Mouse (Mus musculus) left cerebral cortex, postnatal 25 days (tissue): Measurements from ENCODE around the gene Slc2a1. TPM values are rescaled to one million over a fixed set of nuclear protein-coding genes. Genes with fewer than 3 reads are reported as not detected.

Experiments used
- DNase-seq, 2 experiments: peaks; one replicate each; pipeline ENCODE4 v3.0.0; 2022; ENCODE audit warnings: low spot score in 2 of 2, mixed read lengths in 1 of 2
- intact Hi-C: fragments of 180-260 bp; cut with DNase I; formaldehyde crosslinking; loops from one replicate; pipeline ENCODE4 v1.15.1; 2025
- total RNA-seq, 2 experiments: library from RNA; stranded (reverse); gene quantifications; 2 replicates each; pipeline ENCODE4 v1.2.3; 2021

Slc2a1 gene
- total RNA-seq, 2 experiments from 2014 or later, result 95.0 to 111 TPM

DNA sequence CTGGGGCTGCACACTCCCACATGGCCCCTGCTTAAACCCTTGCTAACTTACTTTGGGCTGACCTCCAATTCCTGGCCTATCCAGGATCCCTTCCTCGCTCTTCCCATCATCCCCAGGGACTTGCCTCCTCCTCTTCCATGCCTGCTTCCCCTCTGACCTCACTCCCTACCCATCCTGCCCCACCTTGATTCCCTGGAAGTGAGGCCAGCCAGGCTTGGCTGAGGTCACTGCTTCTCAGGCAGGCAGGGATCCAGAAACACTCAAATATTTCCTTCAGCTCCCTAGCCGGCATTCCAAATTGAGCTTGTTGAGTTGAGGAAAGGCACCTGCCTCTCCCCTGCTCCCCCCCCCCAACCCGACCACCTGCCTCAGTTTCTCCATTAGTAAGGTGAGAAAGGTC is 12.1 kb upstream of the Slc2a1 start:
- intact Hi-C loops, result loop anchor here (1.0 kb wide), 1 partner anchor 52 kb away; no protein-coding TSS in a partner anchor
- no peak for DNase-seq

- intact Hi-C loops, result no loop called here
- no peak for DNase-seq
Measured at GRCm38 (mm10) chr4:119097421-119097820, 11.1 kb upstream of the Slc2a1 start.

DNA sequence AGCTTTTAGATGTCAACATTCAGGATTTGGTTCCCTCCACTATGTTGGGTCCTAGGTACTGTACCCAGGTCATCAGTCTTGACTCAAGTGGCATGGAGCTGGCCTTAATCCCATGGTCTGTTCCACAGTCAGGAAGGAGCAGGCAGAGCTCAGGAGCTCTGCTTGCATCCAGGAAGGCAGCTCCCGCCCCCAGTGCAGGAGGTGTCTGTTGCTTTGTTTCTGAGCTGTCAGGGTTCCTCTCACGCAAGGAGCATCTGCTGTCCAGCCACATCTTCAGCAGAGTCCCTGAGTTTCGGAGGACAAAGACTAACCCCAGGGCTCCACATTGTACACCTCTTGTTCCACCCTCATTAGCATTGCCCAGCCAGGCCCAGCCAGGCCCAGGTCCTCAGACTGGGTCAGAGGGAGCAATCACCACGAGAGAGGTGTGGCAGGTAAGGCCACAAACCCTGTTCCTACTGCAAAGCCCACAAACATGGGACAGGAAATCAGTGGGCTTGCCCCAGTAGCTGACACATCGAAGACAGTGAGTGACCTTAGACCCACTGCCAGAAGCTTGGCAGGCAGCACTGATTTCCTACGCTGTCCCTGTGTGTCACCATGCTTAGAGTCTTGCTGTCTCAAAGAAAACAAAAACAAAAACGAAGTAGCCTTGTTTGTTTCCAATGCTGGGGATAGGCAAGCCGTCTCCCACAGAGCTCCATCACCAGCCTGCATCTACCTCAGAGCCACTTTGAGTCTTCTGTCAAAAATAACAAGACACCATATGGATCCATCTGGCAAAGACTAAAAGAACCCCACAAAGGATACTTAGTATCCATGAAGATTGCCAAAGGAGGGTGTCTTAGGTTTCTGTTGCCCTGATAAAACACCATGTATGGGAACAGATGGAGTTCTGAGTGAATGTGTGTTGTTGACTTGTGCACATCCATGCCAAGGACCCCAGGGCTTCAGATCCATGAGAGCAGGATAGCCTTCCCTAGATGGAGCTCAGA is 10.0 kb upstream of the Slc2a1 start:
- DNase-seq, result peak in 1 of 2 experiments; percentile 78
- intact Hi-C loops, result no loop called here

DNA sequence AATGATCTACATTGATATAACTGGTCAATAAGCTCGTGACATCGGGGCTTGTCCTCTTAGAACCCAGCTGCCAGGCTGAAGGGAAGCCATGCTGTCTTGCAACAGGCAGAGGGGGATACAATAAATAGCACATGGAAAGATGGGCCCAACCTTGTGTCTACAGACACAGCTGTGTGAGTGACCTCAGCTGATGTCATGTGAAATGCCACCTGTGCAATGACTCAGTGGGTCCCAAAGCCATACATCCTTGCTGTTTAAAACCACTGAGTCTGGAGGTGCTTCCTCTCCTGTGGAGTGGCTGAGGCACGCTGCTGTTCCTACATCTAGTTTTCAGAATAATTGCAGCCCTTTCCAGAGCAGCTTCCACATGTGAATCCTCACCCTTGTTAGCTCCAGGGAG is 7.1 kb upstream of the Slc2a1 start:
- no peak for DNase-seq
- intact Hi-C loops, result no loop called here

- DNase-seq, result peak; percentile 53 to 90
- intact Hi-C loops, result no loop called here
Measured at GRCm38 (mm10) chr4:119102350-119103126, 6.0 kb upstream of the Slc2a1 start.

- no peak for DNase-seq
- intact Hi-C loops, result loop anchor here (5.0 kb wide), 1 partner anchor 98 kb away; no protein-coding TSS in a partner anchor
Measured at GRCm38 (mm10) chr4:119104847-119105246, 3.7 kb upstream of the Slc2a1 start.

- intact Hi-C loops, result loop anchor here (5.0 kb wide), 1 partner anchor 98 kb away; no protein-coding TSS in a partner anchor
- DNase-seq, result peak; percentile 69 to 77
Measured at GRCm38 (mm10) chr4:119105704-119106103, 2.8 kb upstream of the Slc2a1 start.

GRCm38 (mm10) chr4:119107867-119108266 is 644 bp upstream of the Slc2a1 start:
- DNase-seq, result no peak
- intact Hi-C loops, result loop anchor here (5.0 kb wide), 1 partner anchor 101 kb away; no protein-coding TSS in a partner anchor

DNA sequence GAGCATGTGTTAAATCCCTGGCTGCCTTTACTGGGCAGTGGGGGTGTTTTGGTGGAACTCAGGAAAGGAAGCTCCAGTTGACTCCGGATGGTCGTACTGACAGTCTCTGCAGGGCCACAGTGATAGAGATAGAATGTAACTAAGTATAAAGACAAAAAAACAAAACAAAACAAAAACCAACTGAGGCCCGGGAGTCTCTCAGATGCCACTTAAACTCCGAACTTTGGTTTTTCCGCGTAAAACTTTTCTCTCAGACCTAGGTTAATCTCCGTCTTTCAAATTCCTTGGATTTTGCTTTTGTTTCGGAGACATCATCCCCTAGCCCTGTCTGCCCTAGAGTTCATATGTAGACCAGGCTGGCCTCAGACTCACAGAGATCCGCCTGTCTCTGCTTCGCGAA is 1.1 kb downstream of the Slc2a1 start:
- intact Hi-C loops, result loop anchor here (5.0 kb wide), 1 partner anchor 102 kb away; no protein-coding TSS in a partner anchor

DNA sequence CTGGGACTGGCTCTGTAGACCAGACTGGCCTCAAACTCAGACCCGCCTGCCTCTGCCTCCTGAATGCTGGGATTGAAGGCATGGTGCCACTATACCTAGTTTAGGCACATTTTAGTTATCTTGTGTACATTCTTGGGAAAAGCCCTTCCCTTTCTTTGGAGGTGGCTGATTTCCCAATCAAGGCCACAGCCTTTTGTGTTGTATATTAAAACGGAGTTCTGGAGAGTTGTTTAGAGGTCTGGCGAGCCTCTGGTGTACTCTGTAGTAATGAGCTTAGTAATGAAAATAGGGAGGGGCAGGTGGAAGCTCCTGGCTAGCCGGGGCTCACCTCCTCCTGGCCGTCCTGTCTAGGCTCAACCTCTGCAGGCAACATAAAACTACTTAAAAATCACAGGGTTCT is 2.0 kb downstream of the Slc2a1 start:
- DNase-seq, result no peak
- intact Hi-C loops, result no loop called here

More for the DNA sequence above, 1.1 kb downstream of the Slc2a1 start:
- no peak for DNase-seq

GRCm38 (mm10) chr4:119111410-119111809 is 2.9 kb downstream of the Slc2a1 start:
- no peak for DNase-seq
- intact Hi-C loops, result no loop called here

DNA sequence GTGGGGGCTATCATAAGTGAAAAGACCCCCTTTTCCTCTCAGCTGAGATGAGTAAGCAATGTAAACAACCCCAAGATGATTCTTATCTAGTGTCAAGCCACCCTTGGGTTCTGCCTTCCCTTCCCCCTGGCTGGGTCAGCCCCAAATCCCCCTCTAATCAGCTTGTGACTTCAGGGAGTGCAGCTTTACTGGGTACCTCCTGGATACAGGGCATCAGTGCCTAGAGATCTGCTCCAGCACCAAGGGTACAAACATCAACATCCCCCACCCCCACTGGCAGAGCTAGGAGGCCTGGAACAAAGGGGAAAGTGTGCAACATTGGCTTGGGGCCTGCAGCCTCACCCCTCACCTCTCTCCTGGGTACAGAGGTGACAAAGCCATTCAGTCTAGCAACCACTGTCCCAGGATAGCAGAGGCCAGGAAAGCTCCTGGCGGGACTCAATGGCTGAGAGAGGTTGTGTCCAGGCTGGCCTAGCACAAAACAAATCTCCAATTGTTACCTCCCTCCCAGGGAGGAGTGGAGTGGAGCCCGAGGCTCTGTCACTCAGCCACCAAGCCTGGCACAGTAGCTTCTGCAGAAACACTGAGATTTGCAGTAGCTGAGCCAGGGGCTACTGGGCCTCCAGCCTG is 3.9 kb downstream of the Slc2a1 start:
- peak in 1 of 2 experiments; percentile 26 for DNase-seq
- intact Hi-C loops, result no loop called here

GRCm38 (mm10) chr4:119115611-119116070 is 7.1 kb downstream of the Slc2a1 start:
- no peak for DNase-seq
- intact Hi-C loops, result no loop called here

DNA sequence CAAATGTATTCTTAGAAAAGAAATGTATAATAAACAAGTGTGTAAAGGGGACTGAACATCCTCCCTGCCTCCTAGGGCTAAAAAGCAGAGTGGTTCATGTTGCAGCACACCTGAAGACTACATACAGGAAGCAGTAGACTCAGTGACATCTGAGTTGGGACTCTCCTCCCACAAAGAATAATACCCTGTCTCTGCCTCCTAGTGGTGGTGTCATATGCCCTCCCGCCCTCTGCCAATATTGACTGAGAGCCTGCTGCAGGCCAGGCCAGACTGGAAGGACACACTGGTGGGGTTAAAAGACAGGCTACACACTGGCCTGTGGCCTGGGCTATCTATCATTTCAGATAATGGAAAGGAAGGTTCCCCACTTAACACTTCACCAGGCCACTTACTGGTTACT is 7.8 kb downstream of the Slc2a1 start:
- DNase-seq, result no peak
- intact Hi-C loops, result no loop called here

DNA sequence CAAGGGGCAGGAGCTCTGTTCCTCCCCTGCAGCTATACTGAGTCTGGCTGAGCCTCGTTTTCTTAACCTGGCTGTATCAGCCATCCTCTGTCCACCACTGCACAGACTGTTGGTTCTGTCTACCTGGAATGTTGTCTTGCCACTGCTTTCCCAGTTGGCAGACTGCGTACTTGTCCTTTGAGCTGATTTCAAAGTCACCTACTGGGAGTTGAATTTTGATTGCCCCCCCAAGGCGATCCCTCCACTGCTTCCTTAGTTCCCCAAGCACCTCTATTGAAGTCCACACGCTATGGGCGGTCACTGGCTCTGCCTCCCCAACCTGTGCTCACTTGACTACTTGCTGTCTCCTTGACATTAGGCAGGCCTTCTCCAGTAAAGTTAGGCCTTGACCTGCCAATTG is 9.1 kb downstream of the Slc2a1 start:
- intact Hi-C loops, result no loop called here
- no peak for DNase-seq

DNA sequence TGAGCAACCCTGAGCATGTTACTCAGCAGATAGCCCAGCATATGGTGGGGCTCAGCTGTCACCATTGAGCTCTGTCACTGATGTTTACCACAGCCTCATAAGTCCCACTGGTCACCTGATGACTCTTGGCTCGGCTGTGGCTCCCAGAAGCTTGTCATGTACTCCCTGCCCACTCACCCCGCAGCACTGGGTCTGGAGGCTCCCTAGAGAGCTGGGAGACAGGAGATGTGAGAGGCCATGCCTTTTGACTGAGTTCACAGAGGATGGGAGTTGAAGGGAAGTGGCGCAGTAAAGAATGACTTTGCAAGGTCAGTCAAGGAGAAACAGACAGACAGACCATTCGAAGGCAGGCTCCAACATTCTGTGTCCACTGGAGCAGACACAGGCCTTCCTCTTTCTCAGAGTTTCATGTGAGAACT is 10.2 kb downstream of the Slc2a1 start:
- intact Hi-C loops, result no loop called here
- DNase-seq, result no peak

DNA sequence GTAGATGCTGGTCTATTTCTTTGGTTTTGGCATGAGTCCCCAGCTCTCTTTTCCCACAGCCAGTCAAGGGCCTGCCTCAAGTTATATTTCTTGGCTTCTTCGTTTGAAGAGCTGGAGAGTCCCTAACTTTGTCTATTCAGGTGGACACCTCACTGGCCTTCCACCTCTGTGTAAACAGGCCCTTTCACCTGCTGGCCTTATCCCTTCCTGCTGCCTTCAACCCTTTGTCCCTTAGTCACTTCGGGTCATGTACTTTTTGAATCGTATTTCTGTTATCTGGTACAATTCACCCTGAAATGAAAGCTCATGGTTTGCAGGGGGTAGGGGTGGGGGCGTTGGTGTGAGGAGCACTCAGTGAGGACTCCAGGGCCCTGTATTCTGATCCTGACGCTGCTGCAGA is 10.8 kb downstream of the Slc2a1 start:
- DNase-seq, result peak in 1 of 2 experiments; percentile 35
- intact Hi-C loops, result no loop called here

DNA sequence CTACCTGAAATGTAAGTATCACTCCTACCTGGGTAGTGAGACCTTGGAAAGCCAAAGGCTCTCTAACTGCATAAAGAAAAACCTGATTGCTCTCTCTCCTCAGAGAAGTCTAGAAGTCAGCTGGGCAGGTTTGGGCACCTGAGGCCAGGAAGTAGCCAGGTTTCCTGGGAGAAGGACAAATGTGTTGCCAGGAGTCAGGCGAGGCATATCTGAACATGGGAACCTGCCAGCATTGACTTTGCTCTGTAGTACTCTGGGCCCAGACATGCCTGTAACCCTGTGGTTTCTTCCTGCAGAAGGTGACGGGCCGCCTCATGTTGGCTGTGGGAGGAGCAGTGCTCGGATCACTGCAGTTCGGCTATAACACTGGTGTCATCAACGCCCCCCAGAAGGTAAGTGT is 11.6 kb downstream of the Slc2a1 start:
- intact Hi-C loops, result no loop called here
- DNase-seq, result no peak

DNA sequence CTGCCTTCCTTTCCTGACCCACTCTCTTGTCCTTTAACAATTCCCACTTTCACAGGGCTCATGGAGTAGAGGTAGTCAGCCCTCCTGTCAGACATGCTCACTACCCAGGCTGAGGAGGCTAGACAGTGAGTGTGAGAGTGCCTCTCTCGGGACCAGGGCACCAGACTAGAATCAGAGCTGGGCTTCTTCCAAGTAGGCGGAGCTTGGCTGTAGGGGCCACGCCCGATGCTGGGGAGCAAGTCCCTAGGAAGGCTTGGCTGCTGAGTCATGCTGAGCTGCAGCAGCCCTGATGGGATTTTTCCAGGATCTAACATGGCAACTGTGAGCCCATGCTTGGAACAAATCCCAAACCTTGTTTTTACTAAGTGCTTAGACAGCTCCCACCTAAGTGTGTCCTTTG is 12.7 kb downstream of the Slc2a1 start:
- intact Hi-C loops, result no loop called here
- DNase-seq, result peak; percentile 31 to 66
